Mouse (Mus musculus): ENCODE measurements at regions not wholly inside any gene's neighbourhood (a gene's known extent, or its start where the extent isn't known, plus 50 kb on each side); places are given as distances from the start of the nearest gene placed in this dataset.

DNA sequence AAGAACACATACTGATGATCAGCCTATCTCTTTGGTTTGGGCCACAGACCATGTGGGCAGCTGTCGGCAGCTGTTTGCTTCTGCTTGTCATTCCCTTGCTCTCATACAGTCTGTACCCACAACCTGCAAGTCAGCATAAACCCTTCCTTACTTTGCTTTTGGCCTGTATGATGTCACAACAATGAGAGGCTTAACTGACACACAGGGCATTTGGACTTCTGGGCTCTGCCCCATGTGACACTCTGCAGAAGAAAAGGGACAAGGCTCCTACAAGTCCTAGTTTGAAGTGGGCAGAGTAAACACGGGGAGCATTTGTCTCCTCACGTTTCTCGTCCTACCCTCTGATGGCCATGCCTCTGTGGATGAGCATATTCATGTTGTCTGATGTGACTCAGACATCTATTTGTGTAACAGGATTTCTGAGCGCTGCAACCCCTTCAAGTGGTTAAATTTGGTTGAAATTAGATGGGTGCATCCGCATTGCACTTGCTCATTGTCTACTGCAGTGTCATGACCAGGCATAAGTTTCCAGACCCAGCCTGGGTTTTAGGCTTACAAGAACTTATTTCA, 87.6 kb upstream of the Cpeb4 start:
- no peak for DNase-seq

- DNase-seq = no peak
Measured at GRCm38 (mm10) chr11:31785160-31785559, 86.9 kb upstream of the Cpeb4 start.

- DNase-seq = no peak
Measured at GRCm38 (mm10) chr11:31787376-31787775, 84.6 kb upstream of the Cpeb4 start.

- no peak for DNase-seq
Measured at GRCm38 (mm10) chr11:31787917-31788703, 83.9 kb upstream of the Cpeb4 start.

DNA sequence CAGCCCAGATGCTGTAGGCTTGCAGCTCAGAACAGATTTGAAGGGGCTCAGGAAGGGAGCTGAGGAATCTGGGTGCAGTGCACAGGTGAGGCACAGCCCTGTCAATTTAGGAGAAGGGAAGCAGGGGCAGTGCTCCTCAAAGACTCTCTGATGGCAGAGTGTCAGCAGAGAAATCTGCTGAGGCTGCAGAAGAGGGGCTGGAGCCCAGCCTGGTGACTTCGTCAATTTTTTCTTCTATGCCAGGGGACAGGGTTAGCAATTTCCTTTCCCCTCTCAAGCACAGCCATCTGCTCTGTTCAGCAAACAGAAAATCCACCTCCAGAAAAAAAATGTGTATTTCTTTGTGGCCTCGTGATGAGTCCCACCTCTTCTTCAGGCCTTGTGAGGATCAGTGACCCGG, 82.0 kb upstream of the Cpeb4 start:
- no peak for DNase-seq

DNA sequence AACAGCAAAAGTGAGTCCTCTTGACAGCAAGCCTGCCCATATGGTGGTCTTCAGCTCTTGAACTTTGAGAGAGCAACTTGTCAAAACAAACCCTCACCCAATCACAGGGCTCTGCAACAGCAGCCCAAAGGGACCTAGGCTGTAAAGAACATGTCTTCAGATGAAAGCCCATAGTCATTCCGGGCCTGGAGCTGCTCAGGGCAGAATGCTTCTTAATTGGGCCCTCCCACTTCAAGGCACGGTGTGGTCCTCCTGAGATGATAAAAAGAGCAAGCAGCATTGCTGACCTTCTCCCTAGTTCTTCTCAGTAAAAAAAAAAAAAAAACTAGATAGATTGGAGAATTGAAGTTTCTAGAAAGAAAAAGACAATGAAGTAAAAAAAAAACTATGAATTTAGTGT, 80.7 kb upstream of the Cpeb4 start:
- no peak for DNase-seq

- DNase-seq = no peak
Measured at GRCm38 (mm10) chr11:31795084-31795483, 76.9 kb upstream of the Cpeb4 start.

DNA sequence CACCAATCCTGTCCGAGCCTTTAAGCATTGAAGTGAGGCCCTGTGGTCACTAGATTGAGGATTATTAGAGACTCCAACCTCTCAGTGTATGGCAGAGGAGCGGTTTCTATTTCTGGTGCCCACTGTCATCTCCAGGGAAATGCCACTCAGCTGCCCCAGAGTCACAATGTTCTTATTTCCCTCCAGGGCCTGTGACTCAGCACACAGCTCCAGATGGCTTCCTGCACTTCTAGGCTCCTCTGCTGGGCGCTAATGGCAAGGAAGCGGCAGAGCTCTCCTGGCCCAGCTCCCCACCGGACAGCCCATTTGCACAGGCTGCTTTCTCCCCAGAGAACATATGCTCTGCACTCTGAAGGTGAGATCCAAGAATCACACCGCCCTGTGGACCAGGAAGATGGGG, 75.8 kb upstream of the Cpeb4 start:
- peak; percentile 39 for DNase-seq

DNA sequence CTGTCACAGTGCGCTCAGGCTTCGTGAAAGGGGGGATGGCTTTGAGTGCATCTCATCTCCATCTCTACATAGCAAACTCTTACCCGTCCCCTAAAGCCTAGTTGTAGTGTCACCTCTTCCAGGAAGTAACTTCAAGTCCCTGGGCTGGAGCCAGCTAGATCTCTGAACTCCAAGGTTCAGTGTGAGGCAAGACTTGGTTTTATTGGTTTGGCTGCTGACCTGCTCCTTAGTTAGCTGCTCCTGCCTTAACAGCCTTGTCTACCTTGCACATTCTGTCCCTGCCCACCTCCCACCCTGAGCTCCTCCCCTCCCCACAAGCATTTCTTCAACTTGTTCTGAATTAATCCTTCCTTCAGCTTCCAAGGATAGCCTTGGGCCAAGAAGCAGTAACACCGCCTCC, 70.4 kb upstream of the Cpeb4 start:
- no peak for DNase-seq

DNA sequence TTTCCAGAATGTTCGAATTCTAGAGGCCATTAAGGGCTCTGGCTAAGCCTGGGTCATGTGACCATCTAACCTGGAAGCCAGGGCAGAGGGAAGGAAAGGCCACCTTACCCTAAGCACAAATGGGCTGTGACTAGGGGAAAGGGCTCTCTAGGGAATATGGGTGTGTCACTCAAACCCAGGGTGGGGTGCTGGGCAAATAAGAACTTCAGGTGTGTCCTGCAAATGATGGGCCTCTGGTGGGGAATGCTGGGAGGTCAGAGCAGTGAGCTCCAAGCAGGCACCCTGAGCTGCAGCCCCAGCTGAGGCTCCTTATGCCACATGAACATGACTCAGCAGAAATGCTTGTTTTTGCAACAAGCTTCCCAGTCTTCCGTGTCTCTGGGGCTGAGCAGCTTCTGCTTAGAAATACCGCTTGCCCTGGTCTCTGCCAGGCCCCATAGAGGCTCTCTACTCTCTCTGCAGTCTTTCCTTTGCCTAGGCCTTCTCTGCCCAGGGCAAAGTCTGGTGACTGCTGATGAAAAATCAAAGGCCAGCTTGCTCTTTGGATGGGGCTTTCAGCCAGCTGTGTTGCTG, 68.6 kb upstream of the Cpeb4 start:
- no peak for DNase-seq

DNA sequence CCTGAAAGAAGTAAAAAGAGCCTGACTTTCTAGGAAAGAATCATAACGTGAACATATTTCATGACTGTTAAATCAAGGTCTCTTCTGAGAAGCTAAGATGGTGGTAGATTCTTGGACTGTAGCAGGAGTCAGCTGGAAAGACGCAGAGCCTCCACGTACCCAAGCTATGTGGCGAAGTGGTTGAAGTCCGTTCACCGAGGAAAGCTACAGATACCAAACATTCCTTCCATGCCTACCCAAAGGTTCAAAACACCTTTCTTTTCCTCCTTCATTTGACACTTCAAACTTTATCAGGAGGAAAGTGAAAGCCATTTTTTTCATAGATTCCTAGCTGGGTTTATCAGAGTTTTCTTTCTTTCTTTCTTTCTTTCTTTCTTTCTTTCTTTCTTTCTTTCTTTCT, 67.5 kb upstream of the Cpeb4 start:
- no peak for DNase-seq

DNA sequence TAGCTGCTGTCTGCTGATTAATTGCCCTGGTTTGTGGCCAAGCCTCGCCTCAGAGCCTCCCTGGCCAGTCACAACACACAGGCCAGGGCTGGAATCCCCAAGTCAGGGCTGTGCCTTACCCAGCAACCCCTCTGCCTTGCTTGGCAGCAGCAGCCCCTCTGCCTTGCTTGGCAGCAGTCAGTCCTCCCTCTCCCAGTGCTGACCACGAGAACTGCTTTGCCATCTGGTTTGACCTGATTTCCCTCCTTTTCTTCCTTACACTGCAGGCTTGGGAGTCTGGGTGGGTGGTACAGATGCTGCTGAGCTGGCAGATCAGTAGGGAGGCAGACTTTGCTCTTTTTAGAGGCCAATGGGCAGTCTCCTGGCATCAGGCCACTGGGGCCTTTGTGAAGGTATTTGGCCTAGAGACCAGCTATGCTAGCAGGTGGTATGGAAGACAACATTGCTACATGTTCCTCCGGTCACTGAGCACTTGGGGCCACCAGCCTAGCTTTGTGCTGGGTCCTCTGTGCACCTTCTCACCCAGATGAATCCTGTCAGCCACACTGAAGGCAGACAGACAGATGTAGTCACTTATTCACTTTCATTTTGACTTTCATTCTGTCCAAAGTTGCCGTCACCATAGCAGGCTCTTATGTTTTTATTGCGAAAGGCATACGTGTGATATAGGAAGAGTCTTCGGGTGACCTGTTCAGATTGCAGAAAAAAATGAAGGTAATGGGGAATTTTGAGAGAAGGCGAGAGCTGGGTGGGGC, 64.4 kb upstream of the Cpeb4 start:
- DNase-seq = peak; percentile 54

GRCm38 (mm10) chr11:31808216-31808838, 63.7 kb upstream of the Cpeb4 start:
- DNase-seq = no peak

GRCm38 (mm10) chr11:31810011-31810786, 61.8 kb upstream of the Cpeb4 start:
- no peak for DNase-seq

DNA sequence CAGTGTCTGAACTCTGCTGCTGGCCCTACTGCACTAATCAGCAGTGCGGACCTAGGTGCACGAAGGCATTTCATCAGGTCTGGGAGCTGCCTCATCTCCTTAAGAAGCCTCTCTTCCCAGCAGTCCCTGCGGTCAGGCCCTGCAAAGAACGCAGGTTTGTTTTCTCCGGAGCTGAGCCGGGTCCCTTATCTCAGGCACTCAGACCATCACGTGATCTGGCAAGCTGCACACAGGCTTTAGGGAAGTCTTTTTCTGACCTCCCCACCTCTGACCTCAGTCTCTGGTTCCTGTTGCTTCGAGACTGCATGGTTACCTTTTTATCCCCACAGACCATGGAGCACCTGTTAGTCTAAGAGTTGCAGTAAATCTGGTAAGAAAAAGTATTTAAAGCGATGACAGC, 59.8 kb upstream of the Cpeb4 start:
- DNase-seq = no peak

DNA sequence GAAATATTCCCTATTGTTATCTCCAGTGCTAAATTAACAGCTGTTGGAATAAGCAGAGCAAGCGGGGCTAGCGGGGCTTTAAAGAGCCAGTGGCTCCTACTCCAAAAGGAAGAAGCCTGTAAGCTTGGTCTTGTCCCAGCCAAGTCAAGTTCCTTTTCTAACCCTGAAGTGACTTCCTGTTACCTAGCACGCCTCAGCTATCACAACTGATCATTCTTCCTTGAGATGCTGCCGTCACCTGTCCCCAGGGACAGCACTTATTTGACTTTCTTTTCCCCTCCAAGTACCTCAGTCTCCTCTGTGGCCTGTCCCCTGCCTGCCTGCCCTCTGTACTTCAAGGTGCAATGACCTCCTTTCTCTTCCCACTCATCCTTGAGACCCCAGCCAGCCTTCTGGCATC, 57.4 kb upstream of the Cpeb4 start:
- no peak for DNase-seq

DNA sequence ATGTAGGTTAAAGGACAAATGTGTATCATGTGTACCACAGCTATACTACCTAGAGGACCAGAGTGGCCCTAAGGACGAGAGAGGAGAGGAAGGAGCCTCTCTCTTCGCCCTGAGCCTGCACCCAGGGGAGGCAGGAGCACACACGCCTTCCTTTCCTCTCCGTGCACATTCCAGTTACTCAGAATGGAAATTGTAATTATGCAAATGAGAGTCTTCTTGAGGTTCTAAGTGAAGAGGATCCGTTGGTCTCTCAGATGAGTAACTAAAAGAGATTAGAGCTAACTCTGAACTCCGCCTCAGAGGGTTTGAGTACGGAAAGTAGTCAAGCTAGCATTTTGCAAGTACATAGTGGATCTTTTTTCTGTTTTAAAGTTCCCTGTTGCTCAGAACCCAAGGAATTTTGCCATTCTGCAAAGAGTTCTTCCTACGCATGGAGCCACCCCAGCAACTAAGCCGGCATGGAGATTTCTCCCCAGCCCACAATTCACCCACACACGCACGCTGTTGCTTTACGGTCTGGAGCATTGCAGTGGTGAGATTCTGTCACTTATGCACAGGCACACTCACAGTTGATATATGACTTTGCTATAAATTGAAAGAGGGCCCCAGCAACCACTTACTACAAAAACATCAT, 56.0 kb upstream of the Cpeb4 start:
- DNase-seq = no peak

- DNase-seq = no peak
Measured at GRCm38 (mm10) chr11:31818032-31818431, 54.0 kb upstream of the Cpeb4 start.

DNA sequence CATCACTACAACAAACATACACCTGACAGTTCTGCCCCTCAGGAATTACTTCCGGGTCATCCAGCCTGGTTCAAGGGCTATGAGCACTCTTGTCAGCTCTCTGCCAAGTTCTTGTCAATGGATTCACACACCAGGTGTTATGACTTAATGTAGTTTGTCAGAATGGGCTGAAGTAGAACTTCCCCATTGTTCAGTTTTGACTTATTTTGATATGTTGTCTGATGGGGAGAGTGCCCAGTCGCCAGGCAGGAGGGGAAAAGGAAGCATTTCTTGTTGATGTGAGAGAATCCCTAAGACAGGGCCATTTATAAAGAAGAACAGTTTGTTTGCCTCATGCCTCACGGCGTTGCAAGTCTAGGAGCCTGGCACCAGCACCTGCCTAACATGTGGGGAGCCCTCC, 52.0 kb upstream of the Cpeb4 start:
- no peak for DNase-seq

DNA sequence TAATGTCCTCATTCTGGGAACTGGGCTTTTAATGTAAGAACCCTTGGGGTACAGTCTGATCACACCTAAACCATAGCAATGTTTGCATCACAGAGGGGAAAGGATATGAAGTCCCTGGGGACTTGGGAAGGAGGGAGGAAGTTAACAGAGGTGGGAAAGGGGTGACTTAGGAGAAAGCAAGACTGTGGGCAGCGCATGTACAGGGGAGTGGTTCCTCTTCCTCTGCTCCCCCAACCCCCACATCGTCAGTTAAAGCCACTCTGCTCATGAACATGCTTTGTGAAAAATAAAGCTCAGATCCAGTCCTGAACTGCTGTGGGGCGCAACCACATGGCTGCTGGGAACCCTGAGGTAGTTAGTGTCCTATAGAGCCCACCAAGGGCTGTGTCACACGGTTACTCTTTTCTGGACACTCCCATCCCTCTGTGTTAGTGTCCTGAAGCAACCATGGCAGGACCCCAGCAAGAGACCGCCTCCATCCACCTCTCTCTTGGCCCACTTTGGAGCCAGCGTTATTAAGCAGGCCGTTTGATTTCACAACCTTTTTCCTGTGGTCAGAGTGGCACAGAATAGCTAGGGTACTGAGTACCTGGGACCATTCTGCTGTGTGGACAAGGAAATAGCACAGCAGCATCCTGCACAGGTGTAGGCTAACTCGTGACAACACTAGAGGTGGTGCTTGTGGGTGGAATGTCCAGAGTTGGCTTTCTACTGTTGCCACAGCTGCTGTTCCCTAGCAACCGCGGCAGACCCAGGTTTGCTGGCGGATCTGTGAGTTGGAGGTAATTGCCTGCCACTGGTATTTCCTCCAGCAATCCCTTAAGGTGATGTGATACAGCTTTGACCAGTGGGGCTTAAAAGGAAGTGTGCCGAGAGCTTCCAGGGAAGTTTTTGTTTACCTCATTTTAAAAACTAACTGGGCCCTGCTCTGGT, 50.3 kb upstream of the Cpeb4 start:
- DNase-seq = no peak
